Mouse (Mus musculus) thymus, postnatal 25 days (tissue): ENCODE results near the gene Lrig2.

Experiments
- DNase-seq: peaks from one replicate; pipeline ENCODE4 v3.0.0; 2022

The Lrig2 gene

GRCm38 (mm10) chr3:104511538-104512423 lies at the start of gene Lrig2:
TSS of gene Lrig2 (minus strand) at chr3:104511918.
- DNase-seq: peak; percentile 99

- no peak for DNase-seq
These were observed 44.9 kb upstream of the Lrig2 start for GRCm38 (mm10) chr3:104556624-104557023.

GRCm38 (mm10) chr3:104550594-104550993 lies 38.9 kb upstream of the Lrig2 start:
- DNase-seq: no peak

GRCm38 (mm10) chr3:104548367-104549087 lies 36.8 kb upstream of the Lrig2 start:
- DNase-seq: no peak

- DNase-seq: no peak
These were observed 32.1 kb upstream of the Lrig2 start for GRCm38 (mm10) chr3:104543825-104544224.

- DNase-seq: no peak
These were observed 30.3 kb upstream of the Lrig2 start for GRCm38 (mm10) chr3:104542065-104542429.

- DNase-seq: peak; percentile 85
These were observed 29.7 kb upstream of the Lrig2 start for GRCm38 (mm10) chr3:104541139-104542064.

- DNase-seq: no peak
These were observed 28.9 kb upstream of the Lrig2 start for GRCm38 (mm10) chr3:104540480-104541138.

- no peak for DNase-seq
These were observed 21.5 kb upstream of the Lrig2 start for GRCm38 (mm10) chr3:104533223-104533622.

GRCm38 (mm10) chr3:104526115-104526882 lies 14.6 kb upstream of the Lrig2 start:
- no peak for DNase-seq

GRCm38 (mm10) chr3:104525516-104525915 lies 13.8 kb upstream of the Lrig2 start:
- DNase-seq: no peak

GRCm38 (mm10) chr3:104525029-104525428 lies 13.3 kb upstream of the Lrig2 start:
- DNase-seq: no peak

GRCm38 (mm10) chr3:104523333-104523871 lies 11.7 kb upstream of the Lrig2 start:
- no peak for DNase-seq

- DNase-seq: no peak
These were observed 9.7 kb upstream of the Lrig2 start for GRCm38 (mm10) chr3:104521341-104521924.

- DNase-seq: no peak
These were observed 8.8 kb upstream of the Lrig2 start for GRCm38 (mm10) chr3:104520471-104520870.

GRCm38 (mm10) chr3:104518931-104519330 lies 7.2 kb upstream of the Lrig2 start:
- no peak for DNase-seq

- DNase-seq: no peak
These were observed 6.7 kb upstream of the Lrig2 start for GRCm38 (mm10) chr3:104518411-104518810.

GRCm38 (mm10) chr3:104517161-104517560 lies 5.4 kb upstream of the Lrig2 start:
- peak; percentile 26 for DNase-seq

- DNase-seq: no peak
These were observed 2.8 kb upstream of the Lrig2 start for GRCm38 (mm10) chr3:104514510-104514909.

GRCm38 (mm10) chr3:104512424-104512748 lies 668 bp upstream of the Lrig2 start:
- DNase-seq: no peak
